Mouse (Mus musculus) erythroblast, embryonic 14.5 days (primary cell): ENCODE data around the gene Map3k10.

Experiments
- GATA1 ChIP-seq: IDR thresholded peaks from 2 replicates; pipeline ENCODE4 v1.6.1; 2012; ENCODE audit warnings: low read length, inconsistent platforms, mixed read lengths
- TAL1 ChIP-seq: IDR thresholded peaks from 3 replicates; pipeline ENCODE4 v1.6.1; 2012; ENCODE audit warnings: low read length, inconsistent platforms, mixed read lengths

DNA sequence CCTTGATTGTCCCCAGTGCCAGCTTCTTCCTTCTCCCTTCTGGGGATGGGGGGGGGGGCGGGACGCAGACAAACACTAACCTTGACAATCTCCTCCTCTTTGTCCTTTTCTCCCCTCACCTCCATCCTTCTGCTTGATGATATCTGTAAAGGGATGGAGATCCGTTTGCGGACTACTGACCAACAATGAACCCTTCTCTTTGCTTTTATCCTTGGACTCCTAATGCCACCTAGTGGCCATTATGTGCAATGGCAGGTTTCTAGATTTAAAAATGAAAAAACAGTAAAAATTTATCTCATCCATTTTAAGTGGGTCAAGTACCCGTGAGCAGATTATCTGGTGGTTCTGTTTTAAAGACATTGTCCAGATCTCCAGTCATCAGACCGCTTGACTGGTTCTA is 11.3 kb upstream of the Map3k10 start:
- TF ChIP-seq GATA1 (no peak), TAL1 (no peak)
